Mouse (Mus musculus): Measurements from ENCODE around the gene Trim45.
A peak's percentile ranks its signal among the peaks of the same experiment; 100 is the strongest.

The Trim45 gene

GRCm38 (mm10) chr3:100921825-100922505 lies at the start of gene Trim45:
Gene Trim45, plus strand, starts transcription at chr3:100922202.
- peak; percentile 99 to 100 for DNase-seq (ENCODE audit: inconsistent age in 2 of 2, low spot score in 1 of 2)

DNA sequence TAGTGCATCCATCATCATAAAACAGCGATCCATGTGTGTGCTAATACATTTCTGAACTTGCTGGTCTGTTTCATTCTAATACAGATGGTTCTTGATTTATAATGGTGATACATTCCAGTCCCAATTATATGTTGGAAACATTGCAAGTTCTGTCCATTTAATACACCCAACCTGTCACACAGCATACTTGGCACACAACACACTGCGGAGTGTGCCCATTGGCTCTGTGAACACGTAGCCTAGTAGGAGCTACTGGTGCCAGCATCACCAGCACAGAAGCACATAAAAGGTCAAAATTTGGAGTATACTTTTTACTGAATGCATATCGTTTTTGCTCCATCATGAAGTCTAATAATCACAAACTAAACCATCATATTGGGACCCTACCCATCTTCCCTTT lies 44.9 kb upstream of the Trim45 start:
- no peak for DNase-seq (ENCODE audit: inconsistent age in 2 of 2, low spot score in 1 of 2)

- no peak for DNase-seq (ENCODE audit: inconsistent age in 2 of 2, low spot score in 1 of 2)
These were observed 40.6 kb upstream of the Trim45 start for GRCm38 (mm10) chr3:100881403-100881802.

- DNase-seq (ENCODE audit: inconsistent age in 2 of 2, low spot score in 1 of 2): no peak
These were observed 40.0 kb upstream of the Trim45 start for GRCm38 (mm10) chr3:100881843-100882634.

- peak; percentile 40 to 70 for DNase-seq (ENCODE audit: inconsistent age in 2 of 2, low spot score in 1 of 2)
These were observed 32.8 kb upstream of the Trim45 start for GRCm38 (mm10) chr3:100889234-100889633.

DNA sequence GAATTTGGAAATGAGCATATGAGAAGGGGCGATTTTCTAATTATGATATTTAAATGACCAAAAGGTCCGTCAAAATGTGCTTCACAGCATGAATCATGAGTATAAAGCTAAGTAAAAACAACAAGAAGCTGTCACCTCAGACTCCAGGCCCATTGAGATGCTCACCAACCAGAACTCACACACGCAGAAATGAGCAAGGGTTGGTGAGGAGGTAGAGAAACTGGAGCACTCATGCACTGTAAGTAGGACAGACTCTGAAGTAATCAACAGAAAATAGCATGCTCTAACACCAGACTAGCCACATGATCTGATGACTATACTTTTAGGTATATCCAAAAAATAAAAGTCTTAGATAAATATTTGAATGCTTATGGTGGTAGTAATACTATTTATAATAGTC lies 31.6 kb upstream of the Trim45 start:
- DNase-seq (ENCODE audit: inconsistent age in 2 of 2, low spot score in 1 of 2): no peak

DNA sequence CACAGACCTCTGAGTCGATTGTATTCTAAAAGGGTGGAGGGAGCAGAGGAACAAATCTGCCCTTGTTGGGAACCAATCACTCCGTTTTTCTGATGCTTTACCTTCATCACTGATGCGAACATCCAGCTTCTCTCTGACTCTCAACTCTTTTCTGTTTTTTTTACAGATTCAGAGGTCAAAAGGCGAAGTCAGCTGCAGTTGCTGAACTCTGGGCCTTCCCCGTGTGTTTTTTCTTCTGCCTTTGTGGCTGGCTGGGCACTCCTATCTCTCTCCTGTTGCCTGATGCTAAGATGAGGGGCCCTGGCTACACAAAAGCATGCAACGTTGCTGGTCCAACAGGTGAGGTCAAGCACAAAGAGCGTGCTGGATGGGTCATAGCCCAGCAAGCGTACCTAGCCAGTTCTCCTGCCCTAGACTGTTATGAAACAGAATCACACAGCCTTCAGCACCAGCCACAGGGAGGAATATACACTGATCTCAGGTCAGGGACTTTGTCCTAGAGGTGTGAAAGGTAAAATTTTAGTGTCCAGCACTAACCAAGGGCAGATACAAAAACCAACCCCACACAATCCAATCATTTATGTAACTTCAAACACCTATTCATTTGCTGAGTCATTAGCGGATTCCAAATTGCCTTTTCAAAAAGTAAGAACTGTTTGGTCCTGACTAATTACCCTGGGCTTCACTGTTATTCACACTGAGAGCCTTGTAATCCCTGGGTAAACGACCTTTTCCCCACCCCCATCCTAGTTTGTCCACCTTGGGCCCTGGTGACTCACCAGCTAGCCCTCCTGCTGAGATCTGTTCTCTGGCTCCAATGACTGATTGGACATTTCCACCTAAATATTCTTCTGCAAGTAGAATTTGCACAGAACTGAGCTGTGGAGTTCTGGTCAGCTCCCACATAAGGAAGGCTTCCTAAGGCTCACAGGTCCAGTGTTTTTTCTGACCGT lies 29.3 kb upstream of the Trim45 start:
- DNase-seq (ENCODE audit: inconsistent age in 2 of 2, low spot score in 1 of 2): peak; percentile 55 to 83

GRCm38 (mm10) chr3:100895500-100895899 lies 26.5 kb upstream of the Trim45 start:
- DNase-seq (ENCODE audit: inconsistent age in 2 of 2, low spot score in 1 of 2): no peak

DNA sequence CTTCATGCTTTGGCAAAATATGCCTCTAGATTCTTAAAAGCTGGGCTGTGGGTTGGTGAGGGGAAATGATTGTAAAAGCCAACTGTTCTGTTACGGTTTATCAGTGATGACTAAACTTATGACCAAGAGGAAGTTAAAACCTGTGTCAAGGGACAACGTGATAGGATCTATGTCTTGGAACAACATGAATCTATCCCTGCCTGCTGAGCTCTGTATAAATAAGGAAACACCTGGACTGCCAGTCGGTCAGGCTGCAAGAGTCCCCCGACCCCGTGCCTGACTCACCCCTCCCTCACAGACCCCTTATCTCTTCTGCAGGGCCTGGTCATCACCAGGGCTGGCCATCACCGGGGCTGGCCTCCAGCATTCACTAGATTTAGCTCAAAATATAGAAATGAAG lies 15.9 kb upstream of the Trim45 start:
- DNase-seq (ENCODE audit: inconsistent age in 2 of 2, low spot score in 1 of 2): no peak

DNA sequence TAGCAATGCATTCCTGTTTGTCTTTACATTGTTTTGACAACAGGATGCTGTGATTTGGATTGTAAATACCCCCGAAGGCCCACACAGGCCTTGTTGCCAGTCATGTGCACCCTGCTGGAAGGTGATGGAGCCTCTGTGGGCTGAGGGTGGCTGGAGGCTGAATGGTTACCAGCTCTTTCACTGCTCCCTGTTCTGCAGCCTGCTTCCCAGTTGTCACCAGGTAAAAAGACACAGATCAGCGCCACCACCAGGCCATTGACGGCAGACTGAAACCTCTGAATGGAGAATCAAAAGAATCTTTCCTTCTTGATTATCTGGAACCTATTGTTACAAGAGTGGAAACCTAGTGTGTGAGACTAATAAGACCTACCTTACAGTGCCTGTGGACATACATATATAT lies 15.1 kb upstream of the Trim45 start:
- peak; percentile 35 to 73 for DNase-seq (ENCODE audit: inconsistent age in 2 of 2, low spot score in 1 of 2)

- DNase-seq (ENCODE audit: inconsistent age in 2 of 2, low spot score in 1 of 2): no peak
These were observed 13.4 kb upstream of the Trim45 start for GRCm38 (mm10) chr3:100908594-100908993.

DNA sequence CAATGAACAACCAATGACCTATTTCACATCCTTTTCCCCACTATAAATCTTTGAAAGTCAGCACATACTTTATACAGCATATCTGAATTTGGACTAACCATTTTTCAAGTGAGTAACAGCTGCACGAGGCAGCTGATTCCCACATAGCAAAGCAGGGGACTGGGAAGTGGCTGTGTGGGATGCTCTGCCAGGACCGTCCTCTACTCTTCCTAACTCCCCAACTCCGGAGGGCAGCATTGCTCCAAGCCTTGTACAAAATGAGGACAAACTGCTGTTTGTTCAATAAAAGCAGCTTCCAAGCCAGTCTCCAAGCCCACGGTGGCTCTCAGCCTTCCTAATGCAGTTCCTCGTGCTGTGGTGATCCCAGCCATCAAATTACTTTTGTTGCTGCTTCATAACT lies 11.4 kb upstream of the Trim45 start:
- DNase-seq (ENCODE audit: inconsistent age in 2 of 2, low spot score in 1 of 2): no peak

- no peak for DNase-seq (ENCODE audit: inconsistent age in 2 of 2, low spot score in 1 of 2)
These were observed 11.0 kb upstream of the Trim45 start for GRCm38 (mm10) chr3:100911026-100911425.

- peak in 1 of 2 experiments; percentile 55 for DNase-seq (ENCODE audit: inconsistent age in 2 of 2, low spot score in 1 of 2)
These were observed 10.3 kb upstream of the Trim45 start for GRCm38 (mm10) chr3:100911498-100912213.

GRCm38 (mm10) chr3:100916844-100917243 lies 5.2 kb upstream of the Trim45 start:
- DNase-seq (ENCODE audit: inconsistent age in 2 of 2, low spot score in 1 of 2): peak in 1 of 2 experiments; percentile 82

- no peak for DNase-seq (ENCODE audit: inconsistent age in 2 of 2, low spot score in 1 of 2)
These were observed 1.3 kb upstream of the Trim45 start for GRCm38 (mm10) chr3:100920611-100921140.

- peak in 1 of 2 experiments; percentile 36 for DNase-seq (ENCODE audit: inconsistent age in 2 of 2, low spot score in 1 of 2)
These were observed 739 bp downstream of the Trim45 start for GRCm38 (mm10) chr3:100922506-100923375.

- no peak for DNase-seq (ENCODE audit: inconsistent age in 2 of 2, low spot score in 1 of 2)
These were observed 2.2 kb downstream of the Trim45 start for GRCm38 (mm10) chr3:100924065-100924732.

- DNase-seq (ENCODE audit: inconsistent age in 2 of 2, low spot score in 1 of 2): no peak
These were observed 3.2 kb downstream of the Trim45 start for GRCm38 (mm10) chr3:100925176-100925575.
